Mouse (Mus musculus): ENCODE measurements around the gene Gm5798.
"Not testable (repeated sequence)": the region's sequence is repeated elsewhere in the genome, so short reads cannot be mapped to it uniquely, and the experiment has no call there.

The Gm5798 gene

GRCm38 (mm10) chr14:41348309-41348708 is at the start of gene Gm5798:
Gm5798 (plus strand) TSS chr14:41348609.
- DNase-seq = not testable (repeated sequence)

- DNase-seq = not testable (repeated sequence)
Measured at GRCm38 (mm10) chr14:41386279-41386678, 37.9 kb downstream of the Gm5798 start, which contains the start of gene Gm7945. Gm7945 (minus strand) TSS chr14:41386379.
